Mouse (Mus musculus): ENCODE results near the gene Urm1.

Gene Urm1

GRCm38 (mm10) chr2:29826926-29827708 lies 7.2 kb downstream of the Urm1 start:
- peak; percentile 89 to 90 for DNase-seq (ENCODE audit: low read depth in 2 of 2, low spot score in 2 of 2)

- DNase-seq (ENCODE audit: low read depth in 2 of 2, low spot score in 2 of 2), result no peak
These were observed 7.8 kb downstream of the Urm1 start for GRCm38 (mm10) chr2:29827709-29828024.

GRCm38 (mm10) chr2:29831106-29831505 lies 11.2 kb downstream of the Urm1 start:
- DNase-seq (ENCODE audit: low read depth in 2 of 2, low spot score in 2 of 2), result no peak

GRCm38 (mm10) chr2:29833796-29834195 lies 13.9 kb downstream of the Urm1 start:
- DNase-seq (ENCODE audit: low read depth in 2 of 2, low spot score in 2 of 2), result no peak

GRCm38 (mm10) chr2:29835391-29835899 lies 15.6 kb downstream of the Urm1 start:
- DNase-seq (ENCODE audit: low read depth in 2 of 2, low spot score in 2 of 2), result no peak

- no peak for DNase-seq (ENCODE audit: low read depth in 2 of 2, low spot score in 2 of 2)
These were observed 19.6 kb downstream of the Urm1 start for GRCm38 (mm10) chr2:29839460-29839859.

GRCm38 (mm10) chr2:29843231-29844105 lies 23.6 kb downstream of the Urm1 start:
- no peak for DNase-seq (ENCODE audit: low read depth in 2 of 2, low spot score in 2 of 2)

- no peak for DNase-seq (ENCODE audit: low read depth in 2 of 2, low spot score in 2 of 2)
These were observed 24.2 kb downstream of the Urm1 start for GRCm38 (mm10) chr2:29844115-29844514.

- DNase-seq (ENCODE audit: low read depth in 2 of 2, low spot score in 2 of 2), result no peak
These were observed 24.8 kb downstream of the Urm1 start for GRCm38 (mm10) chr2:29844661-29845060.

GRCm38 (mm10) chr2:29845636-29846035 lies 25.8 kb downstream of the Urm1 start:
- DNase-seq (ENCODE audit: low read depth in 2 of 2, low spot score in 2 of 2), result no peak

- DNase-seq (ENCODE audit: low read depth in 2 of 2, low spot score in 2 of 2), result no peak
These were observed 26.4 kb downstream of the Urm1 start for GRCm38 (mm10) chr2:29846061-29846853.

- DNase-seq (ENCODE audit: low read depth in 2 of 2, low spot score in 2 of 2), result no peak
These were observed 27.0 kb downstream of the Urm1 start for GRCm38 (mm10) chr2:29846911-29847310.

- DNase-seq (ENCODE audit: low read depth in 2 of 2, low spot score in 2 of 2), result no peak
These were observed 29.2 kb downstream of the Urm1 start for GRCm38 (mm10) chr2:29849041-29849440.

GRCm38 (mm10) chr2:29849841-29850480 lies 30.1 kb downstream of the Urm1 start:
- DNase-seq (ENCODE audit: low read depth in 2 of 2, low spot score in 2 of 2), result no peak

GRCm38 (mm10) chr2:29852957-29853485 lies 33.1 kb downstream of the Urm1 start:
- no peak for DNase-seq (ENCODE audit: low read depth in 2 of 2, low spot score in 2 of 2)

- no peak for DNase-seq (ENCODE audit: low read depth in 2 of 2, low spot score in 2 of 2)
These were observed 33.9 kb downstream of the Urm1 start for GRCm38 (mm10) chr2:29853736-29854135.

GRCm38 (mm10) chr2:29855585-29856210 lies 35.8 kb downstream of the Urm1 start:
- DNase-seq (ENCODE audit: low read depth in 2 of 2, low spot score in 2 of 2), result no peak

GRCm38 (mm10) chr2:29856451-29857260 lies 36.8 kb downstream of the Urm1 start:
- no peak for DNase-seq (ENCODE audit: low read depth in 2 of 2, low spot score in 2 of 2)

- DNase-seq (ENCODE audit: low read depth in 2 of 2, low spot score in 2 of 2), result no peak
These were observed 37.5 kb downstream of the Urm1 start for GRCm38 (mm10) chr2:29857341-29857740.

Data from CD8-positive naive resting alpha-beta T cell, adult 2 months (primary cell).